Mouse (Mus musculus): ENCODE data around the gene Nanos1. TPM values are rescaled to one million over a fixed set of nuclear protein-coding genes. Genes with fewer than 3 reads are reported as not detected.

The Nanos1 gene
- under 1 TPM; 0.20 to 0.29 TPM for total RNA-seq (2021)
- 0.03 and 0.14 TPM in 2 replicates for polyA plus RNA-seq (2012; rRNA removed)
- long read RNA-seq = 0 reads

DNA sequence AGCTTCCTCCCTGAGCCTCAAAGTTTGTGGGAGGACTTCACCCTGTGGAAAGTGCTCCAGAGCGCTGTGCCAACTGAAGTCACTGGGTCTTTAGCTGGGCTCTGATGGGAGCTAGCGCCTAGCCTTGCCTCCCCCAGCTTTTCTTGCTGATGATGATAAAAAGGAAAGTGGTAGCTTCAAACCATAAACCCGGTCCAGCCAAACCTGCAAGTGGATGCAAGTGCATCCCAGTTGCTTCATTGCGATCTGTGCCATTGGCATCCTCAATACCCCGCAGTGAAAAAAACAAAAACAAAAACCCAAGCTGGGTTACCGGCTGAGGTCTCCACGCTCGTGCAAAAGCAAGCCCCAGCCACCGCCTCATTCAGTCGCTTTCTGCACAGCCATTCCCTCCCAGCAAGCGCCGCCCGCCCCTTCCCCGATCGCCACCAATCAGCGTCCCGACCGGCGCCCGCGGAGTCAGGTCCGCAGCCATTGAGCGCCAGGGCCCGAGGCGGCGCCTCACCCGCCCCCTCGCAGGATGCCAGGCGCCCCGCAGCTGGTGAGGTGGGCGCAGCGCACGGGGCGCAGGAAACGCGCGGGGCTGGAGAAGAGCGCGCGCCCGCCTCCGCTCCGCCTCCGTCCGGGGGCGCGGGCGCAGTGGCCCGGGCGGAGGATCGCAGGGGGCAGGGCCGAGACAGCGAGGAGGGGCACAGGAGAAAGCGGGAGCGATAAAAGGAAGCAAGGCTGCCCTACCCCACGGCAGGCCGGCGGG lies at the start of gene Nanos1:
TSS of gene Nanos1 (plus strand) at position 550 of the 754 bp plus-strand sequence.
- no peaks in the 10 kb centered on the region; the same call in 1 of the 2 replicates for H3K27me3 ChIP-seq (ENCODE audit: control insufficient read depth, insufficient read depth, low read length)
- no peaks in the 10 kb centered on the region; the same call in 1 of the 2 replicates for H3K36me3 ChIP-seq (ENCODE audit: control insufficient read depth, insufficient read depth, low read length)
- TF ChIP-seq CTCF (IDR thresholded peaks at IDR 0.05) (no peak), EP300 (IDR thresholded peaks at IDR 0.05; ENCODE audit: insufficient read depth, low read depth, low read length) (no peak), POLR2A (IDR thresholded peaks at IDR 0.05; ENCODE audit: insufficient read depth, low read depth, low read length) (no peak)
- DNase-seq = peak; percentile 89 to 91
- H3K27ac ChIP-seq = no peak within 1 kb of the TSS
- peak within 1 kb of the TSS; percentile 78 for H3K9ac ChIP-seq (ENCODE audit: low read depth, low read length)
- peak within 1 kb of the TSS; percentile 62 for H3K4me3 ChIP-seq
- intact Hi-C loops (cut with DNase I) = no loop called here
- no peaks in the 10 kb centered on the region for H3K79me2 ChIP-seq (replicated peaks; ENCODE audit: control insufficient read depth, insufficient read depth, low read length)
- peaks cover 3% of the 10 kb centered on the region; the same call in 1 of the 2 replicates for H3K4me1 ChIP-seq (ENCODE audit: control insufficient read depth, insufficient read depth, low read length)
- WGBS = 1% methylated on average over 53 of the region's 58 CpGs

DNA sequence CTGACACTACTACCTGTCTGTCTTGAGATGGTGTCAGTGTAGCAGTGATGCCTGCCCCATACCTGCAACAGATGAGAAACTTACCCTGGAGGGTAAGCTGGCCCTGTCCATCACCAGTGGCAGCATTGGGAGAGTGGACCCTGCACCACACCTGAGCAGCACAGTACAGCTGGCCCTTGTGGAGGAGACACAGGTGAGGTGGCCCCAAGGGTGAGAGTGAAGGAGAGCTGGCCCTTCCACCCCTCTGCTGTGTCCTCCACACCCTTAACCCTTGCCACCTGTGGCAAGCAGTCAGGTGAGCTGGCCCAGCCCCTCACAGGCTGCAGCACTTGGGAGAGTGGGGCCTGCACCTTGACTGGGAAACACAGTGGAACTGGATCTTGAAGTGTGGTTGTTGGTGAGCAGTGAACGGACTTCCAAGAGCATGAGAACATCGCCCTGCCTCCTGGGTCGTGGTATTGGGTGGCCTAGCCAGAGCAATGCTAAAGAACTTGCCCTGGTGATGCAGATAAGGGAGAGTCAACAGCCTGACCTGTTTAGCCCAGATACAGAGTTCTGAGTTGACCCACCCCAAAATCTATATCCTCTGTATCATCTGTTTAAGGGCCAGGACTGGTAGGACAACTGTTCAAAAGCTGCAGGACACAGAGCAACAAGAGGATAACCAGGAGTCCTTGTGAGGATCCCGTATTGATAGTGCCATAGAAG lies 46.4 kb upstream of the Nanos1 start:
- intact Hi-C loops (cut with DNase I) = no loop called here
- Histone ChIP-seq H3K4me1 (ENCODE audit: control insufficient read depth, insufficient read depth, low read length) (no peaks in the 10 kb centered on the region), H3K79me2 (replicated peaks; ENCODE audit: control insufficient read depth, insufficient read depth, low read length) (no peaks in the 10 kb centered on the region), H3K27ac (no peak overlapping the region), H3K27me3 (ENCODE audit: control insufficient read depth, insufficient read depth, low read length) (no peaks in the 10 kb centered on the region), H3K9ac (ENCODE audit: low read depth, low read length) (no peak overlapping the region), H3K4me3 (no peak overlapping the region), H3K36me3 (ENCODE audit: control insufficient read depth, insufficient read depth, low read length) (no peaks in the 10 kb centered on the region)
- WGBS = 76% methylated on average over 4 of the region's 4 CpGs
- no peak for TF ChIP-seq POLR2A (IDR thresholded peaks at IDR 0.05; ENCODE audit: insufficient read depth, low read depth, low read length)
- TF ChIP-seq CTCF (IDR thresholded peaks at IDR 0.05) = no peak
- no peak for TF ChIP-seq EP300 (IDR thresholded peaks at IDR 0.05; ENCODE audit: insufficient read depth, low read depth, low read length)
- no peak for DNase-seq

DNA sequence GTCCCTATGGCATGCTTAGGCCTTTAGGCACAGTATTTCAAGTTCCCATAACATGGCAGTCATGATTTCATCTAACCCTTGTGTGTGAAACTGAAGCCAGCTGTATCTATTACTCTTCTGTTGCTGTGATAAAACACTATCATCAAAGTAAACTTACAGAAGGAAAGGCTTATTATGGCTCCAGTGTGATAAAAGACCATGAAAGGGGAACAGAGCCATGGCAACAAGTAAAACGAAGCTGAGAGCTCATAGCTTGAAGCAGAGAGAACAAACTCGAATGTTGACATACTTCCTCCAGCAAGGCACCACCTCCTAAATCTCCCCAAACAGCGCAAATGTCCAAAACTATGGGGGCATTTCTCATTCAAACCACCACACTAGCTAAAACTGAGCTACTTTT lies 45.6 kb upstream of the Nanos1 start:
- intact Hi-C loops (cut with DNase I) = no loop called here
- H3K79me2 ChIP-seq (replicated peaks; ENCODE audit: control insufficient read depth, insufficient read depth, low read length) = no peaks in the 10 kb centered on the region
- no peaks in the 10 kb centered on the region for H3K4me1 ChIP-seq (ENCODE audit: control insufficient read depth, insufficient read depth, low read length)
- TF ChIP-seq POLR2A (IDR thresholded peaks at IDR 0.05; ENCODE audit: insufficient read depth, low read depth, low read length) = no peak
- H3K9ac ChIP-seq (ENCODE audit: low read depth, low read length) = no peak overlapping the region
- no peak overlapping the region for H3K27ac ChIP-seq
- no peaks in the 10 kb centered on the region for H3K36me3 ChIP-seq (ENCODE audit: control insufficient read depth, insufficient read depth, low read length)
- WGBS = 42% methylated on average over 3 of the region's 3 CpGs
- no peaks in the 10 kb centered on the region for H3K27me3 ChIP-seq (ENCODE audit: control insufficient read depth, insufficient read depth, low read length)
- no peak for DNase-seq
- H3K4me3 ChIP-seq = no peak overlapping the region

DNA sequence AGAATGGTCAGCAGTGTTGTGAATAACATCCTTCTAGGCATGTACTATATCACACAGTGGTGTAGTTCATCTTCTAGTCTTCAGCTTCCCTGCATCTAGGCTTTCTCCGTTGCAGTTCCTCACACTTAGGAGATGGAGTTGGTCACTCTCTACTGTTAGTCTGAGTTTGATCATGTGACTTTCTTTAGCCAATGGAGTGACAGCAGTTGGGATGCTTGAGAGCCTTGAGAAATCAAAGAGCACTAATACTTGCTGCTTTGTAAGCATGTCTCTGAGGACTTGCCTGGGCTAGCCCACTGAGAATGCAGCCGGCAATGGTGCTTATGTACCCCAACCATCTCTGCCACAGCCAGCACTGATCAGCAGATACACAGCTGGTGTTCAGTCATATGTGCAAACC lies 43.2 kb upstream of the Nanos1 start:
- H3K27ac ChIP-seq = no peak overlapping the region
- TF ChIP-seq CTCF (IDR thresholded peaks at IDR 0.05) = no peak
- TF ChIP-seq EP300 (IDR thresholded peaks at IDR 0.05; ENCODE audit: insufficient read depth, low read depth, low read length) = no peak
- no peak for TF ChIP-seq POLR2A (IDR thresholded peaks at IDR 0.05; ENCODE audit: insufficient read depth, low read depth, low read length)

DNA sequence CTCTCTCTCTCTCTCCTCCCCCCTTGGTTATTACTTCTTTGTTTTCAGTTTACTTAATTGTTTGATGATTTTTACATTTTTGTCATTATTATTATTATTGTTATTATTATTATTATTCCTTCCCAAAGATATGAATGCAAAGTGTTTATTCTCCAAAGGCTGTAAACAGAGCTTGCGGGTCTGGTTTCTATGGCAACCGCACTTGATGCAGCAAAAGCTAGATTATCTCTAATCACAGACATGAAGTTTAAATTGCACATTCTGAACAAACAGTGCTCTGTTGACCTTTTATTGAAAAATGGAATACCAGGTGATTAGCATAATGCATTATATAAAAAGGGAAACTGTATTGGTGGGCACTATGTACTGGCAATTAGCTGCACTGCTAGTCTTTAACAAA lies 39.4 kb upstream of the Nanos1 start:
- no peak overlapping the region for H3K27ac ChIP-seq
- no peak overlapping the region for H3K9ac ChIP-seq (ENCODE audit: low read depth, low read length)
- 93% methylated on average over 2 of the region's 2 CpGs for WGBS
- TF ChIP-seq CTCF (IDR thresholded peaks at IDR 0.05) (no peak), EP300 (IDR thresholded peaks at IDR 0.05; ENCODE audit: insufficient read depth, low read depth, low read length) (no peak), POLR2A (IDR thresholded peaks at IDR 0.05; ENCODE audit: insufficient read depth, low read depth, low read length) (no peak)
- intact Hi-C loops (cut with DNase I) = loop anchor here (5.0 kb wide), 1 partner anchor 294 kb away; no protein-coding TSS in a partner anchor
- no peaks in the 10 kb centered on the region for H3K36me3 ChIP-seq (ENCODE audit: control insufficient read depth, insufficient read depth, low read length)
- no peaks in the 10 kb centered on the region for H3K4me1 ChIP-seq (ENCODE audit: control insufficient read depth, insufficient read depth, low read length)
- DNase-seq = no peak
- no peaks in the 10 kb centered on the region for H3K27me3 ChIP-seq (ENCODE audit: control insufficient read depth, insufficient read depth, low read length)
- H3K79me2 ChIP-seq (replicated peaks; ENCODE audit: control insufficient read depth, insufficient read depth, low read length) = no peaks in the 10 kb centered on the region
- H3K4me3 ChIP-seq = no peak overlapping the region

More for the DNA sequence above, 43.2 kb upstream of the Nanos1 start:
- H3K4me3 ChIP-seq = no peak overlapping the region
- H3K36me3 ChIP-seq (ENCODE audit: control insufficient read depth, insufficient read depth, low read length) = no peaks in the 10 kb centered on the region
- no peaks in the 10 kb centered on the region for H3K27me3 ChIP-seq (ENCODE audit: control insufficient read depth, insufficient read depth, low read length)
- no peaks in the 10 kb centered on the region for H3K79me2 ChIP-seq (replicated peaks; ENCODE audit: control insufficient read depth, insufficient read depth, low read length)
- no peaks in the 10 kb centered on the region for H3K4me1 ChIP-seq (ENCODE audit: control insufficient read depth, insufficient read depth, low read length)
- 84% methylated on average over 2 of the region's 2 CpGs for WGBS
- DNase-seq = no peak
- intact Hi-C loops (cut with DNase I) = no loop called here
- H3K9ac ChIP-seq (ENCODE audit: low read depth, low read length) = no peak overlapping the region
